Mouse (Mus musculus): ENCODE measurements at regions not wholly inside any gene's neighbourhood (a gene's known extent, or its start where the extent isn't known, plus 50 kb on each side); places are given as distances from the start of the nearest gene placed in this dataset.

GRCm38 (mm10) chr1:91674082-91674655 lies 127.1 kb upstream of the Twist2 start:
- no peak for DNase-seq
- intact Hi-C loops (cut with DNase I; ENCODE audit: low total_unique reads): no loop called here

GRCm38 (mm10) chr1:91677062-91677461 lies 124.2 kb upstream of the Twist2 start:
- no peak for DNase-seq
- intact Hi-C loops (cut with DNase I; ENCODE audit: low total_unique reads): no loop called here

- DNase-seq: no peak
- intact Hi-C loops (cut with DNase I; ENCODE audit: low total_unique reads): no loop called here
These were observed 122.5 kb upstream of the Twist2 start for GRCm38 (mm10) chr1:91678789-91679188.

GRCm38 (mm10) chr1:91685031-91685430 lies 116.2 kb upstream of the Twist2 start:
- DNase-seq: no peak
- intact Hi-C loops (cut with DNase I; ENCODE audit: low total_unique reads): no loop called here

- no peak for DNase-seq
- intact Hi-C loops (cut with DNase I; ENCODE audit: low total_unique reads): no loop called here
These were observed 115.5 kb upstream of the Twist2 start for GRCm38 (mm10) chr1:91685789-91686188.

- intact Hi-C loops (cut with DNase I; ENCODE audit: low total_unique reads): no loop called here
- DNase-seq: no peak
These were observed 109.7 kb upstream of the Twist2 start for GRCm38 (mm10) chr1:91691601-91692000.

- intact Hi-C loops (cut with DNase I; ENCODE audit: low total_unique reads): no loop called here
- no peak for DNase-seq
These were observed 108.4 kb upstream of the Twist2 start for GRCm38 (mm10) chr1:91692709-91693460.

- intact Hi-C loops (cut with DNase I; ENCODE audit: low total_unique reads): no loop called here
- DNase-seq: no peak
These were observed 104.2 kb upstream of the Twist2 start for GRCm38 (mm10) chr1:91697053-91697452.

GRCm38 (mm10) chr1:91701475-91701874 lies 99.8 kb upstream of the Twist2 start:
- no peak for DNase-seq
- intact Hi-C loops (cut with DNase I; ENCODE audit: low total_unique reads): no loop called here

- intact Hi-C loops (cut with DNase I; ENCODE audit: low total_unique reads): no loop called here
- no peak for DNase-seq
These were observed 99.2 kb upstream of the Twist2 start for GRCm38 (mm10) chr1:91702021-91702420.

GRCm38 (mm10) chr1:91702737-91703136 lies 98.5 kb upstream of the Twist2 start:
- no peak for DNase-seq
- intact Hi-C loops (cut with DNase I; ENCODE audit: low total_unique reads): no loop called here

- intact Hi-C loops (cut with DNase I; ENCODE audit: low total_unique reads): no loop called here
- DNase-seq: peak; percentile 19
These were observed 95.8 kb upstream of the Twist2 start for GRCm38 (mm10) chr1:91705451-91705850.

GRCm38 (mm10) chr1:91708550-91709243 lies 92.6 kb upstream of the Twist2 start:
- intact Hi-C loops (cut with DNase I; ENCODE audit: low total_unique reads): no loop called here
- DNase-seq: peak; percentile 21

GRCm38 (mm10) chr1:91709244-91709600 lies 92.0 kb upstream of the Twist2 start:
- intact Hi-C loops (cut with DNase I; ENCODE audit: low total_unique reads): no loop called here
- no peak for DNase-seq

- intact Hi-C loops (cut with DNase I; ENCODE audit: low total_unique reads): no loop called here
- no peak for DNase-seq
These were observed 88.1 kb upstream of the Twist2 start for GRCm38 (mm10) chr1:91713131-91713530.

GRCm38 (mm10) chr1:91714266-91714665 lies 87.0 kb upstream of the Twist2 start:
- intact Hi-C loops (cut with DNase I; ENCODE audit: low total_unique reads): no loop called here
- peak; percentile 36 for DNase-seq

GRCm38 (mm10) chr1:91715341-91715740 lies 85.9 kb upstream of the Twist2 start:
- DNase-seq: no peak
- intact Hi-C loops (cut with DNase I; ENCODE audit: low total_unique reads): no loop called here

GRCm38 (mm10) chr1:91715791-91716190 lies 85.5 kb upstream of the Twist2 start:
- DNase-seq: no peak
- intact Hi-C loops (cut with DNase I; ENCODE audit: low total_unique reads): no loop called here

- no peak for DNase-seq
- intact Hi-C loops (cut with DNase I; ENCODE audit: low total_unique reads): no loop called here
These were observed 84.4 kb upstream of the Twist2 start for GRCm38 (mm10) chr1:91716836-91717235.

- intact Hi-C loops (cut with DNase I; ENCODE audit: low total_unique reads): no loop called here
- no peak for DNase-seq
These were observed 83.3 kb upstream of the Twist2 start for GRCm38 (mm10) chr1:91717961-91718360.

GRCm38 (mm10) chr1:91729246-91729645 lies 72.0 kb upstream of the Twist2 start:
- intact Hi-C loops (cut with DNase I; ENCODE audit: low total_unique reads): no loop called here
- DNase-seq: no peak

All from gastrocnemius, postnatal 14 days (tissue).